Mouse (Mus musculus): Measurements from ENCODE around the gene Cfap73. TPM values are rescaled to one million over a fixed set of nuclear protein-coding genes. Genes with fewer than 3 reads are reported as not detected.

Cfap73 gene
- total and polyA plus RNA-seq, 3 experiments = 0.26 TPM; not detected in 2

GRCm38 (mm10) chr5:120603515-120603914 lies 30.5 kb downstream of the Cfap73 start:
- no peak for TF ChIP-seq CHD2 (IDR thresholded peaks at IDR 0.05; ENCODE audit: low read length)
- no peak for TF ChIP-seq USF1 (IDR thresholded peaks at IDR 0.05; ENCODE audit: low read depth, low read length)
- TF ChIP-seq ELF1 (IDR thresholded peaks at IDR 0.05; ENCODE audit: low read depth, low read length) = no peak
- TF ChIP-seq E2F4 (IDR thresholded peaks at IDR 0.05; ENCODE audit: insufficient replicate concordance, low read depth, low read length) = no peak
- TF ChIP-seq NRF1 (IDR thresholded peaks at IDR 0.05; ENCODE audit: low read depth, low read length) = no peak
- TF ChIP-seq MEF2A (IDR thresholded peaks at IDR 0.05; ENCODE audit: borderline replicate concordance, low read depth, low read length) = no peak
- TF ChIP-seq EP300 (IDR thresholded peaks at IDR 0.05; ENCODE audit: low read length) = no peak
- TF ChIP-seq MAX (IDR thresholded peaks at IDR 0.05; ENCODE audit: low read length) = no peak
- TF ChIP-seq NELFE (IDR thresholded peaks at IDR 0.05; ENCODE audit: low read depth, low read length) = no peak
- TF ChIP-seq JUND (conservative IDR thresholded peaks at IDR 0.05; ENCODE audit: low read depth, low read length) = no peak
- no peak for TF ChIP-seq ETS1 (conservative IDR thresholded peaks at IDR 0.05; ENCODE audit: low read depth, low read length)
- no peak for TF ChIP-seq MAZ (IDR thresholded peaks at IDR 0.05; ENCODE audit: low read depth, low read length)
- no peak for DNase-seq (ENCODE audit: extremely low read depth)
- H3K27ac ChIP-seq (ENCODE audit: insufficient read depth, low read depth) = no peak overlapping the region
- dilution Hi-C loops (cut with MboI; ENCODE audit: extremely low pct_ligation_motif_present, extremely low pct_unique_long_range_greater_than_20kb, low sequenced_read_pairs) = no loop called here
- peaks cover 3 to 10% of the 10 kb centered on the region in 2 experiments for H3K4me1 ChIP-seq (ENCODE audit: control insufficient read depth in 1 of 2, insufficient read depth in 2 of 2)
- H3K9me3 ChIP-seq (replicated peaks; ENCODE audit: low read length) = no peaks in the 10 kb centered on the region
- H3K4me2 ChIP-seq (ENCODE audit: insufficient read depth, low read depth, poor library complexity, severe bottlenecking) = no peak overlapping the region
- H3K79me2 ChIP-seq (replicated peaks; ENCODE audit: control insufficient read depth, extremely low read depth, insufficient read depth, poor library complexity, severe bottlenecking) = no peaks in the 10 kb centered on the region
- in situ Hi-C loops (cut with MboI; ENCODE audit: low pct_ligation_motif_present, low pct_unique_long_range_greater_than_20kb, low sequenced_read_pairs) = loop anchor here (25.0 kb wide), 2 partner anchors 341 to 466 kb away; no protein-coding TSS in a partner anchor
- H3K36me3 ChIP-seq (replicated peaks in 1 of 2; ENCODE audit: control insufficient read depth in 1 of 2, insufficient read depth in 1 of 2, low read length in 1 of 2) = peaks cover 0 to 17% of the 10 kb centered on the region in 2 experiments
- H3K27me3 ChIP-seq (replicated peaks) = peaks cover 2% of the 10 kb centered on the region
- H3K9ac ChIP-seq (ENCODE audit: insufficient read depth, low read depth) = no peak overlapping the region
- no peak overlapping the region for H3K4me3 ChIP-seq (replicated peaks in 1 of 3; ENCODE audit: low read depth in 2 of 3, low read length in 2 of 3, poor library complexity in 1 of 3)

- H3K4me1 ChIP-seq (ENCODE audit: control insufficient read depth in 1 of 2, insufficient read depth in 2 of 2) = peaks cover 3 to 10% of the 10 kb centered on the region in 2 experiments
- no peak overlapping the region for H3K9ac ChIP-seq (ENCODE audit: insufficient read depth, low read depth)
- H3K79me2 ChIP-seq (replicated peaks; ENCODE audit: control insufficient read depth, extremely low read depth, insufficient read depth, poor library complexity, severe bottlenecking) = no peaks in the 10 kb centered on the region
- peaks cover 0 to 12% of the 10 kb centered on the region in 2 experiments for H3K36me3 ChIP-seq (replicated peaks in 1 of 2; ENCODE audit: control insufficient read depth in 1 of 2, insufficient read depth in 1 of 2, low read length in 1 of 2)
- H3K4me2 ChIP-seq (ENCODE audit: insufficient read depth, low read depth, poor library complexity, severe bottlenecking) = no peak overlapping the region
- in situ Hi-C loops (cut with MboI; ENCODE audit: low pct_ligation_motif_present, low pct_unique_long_range_greater_than_20kb, low sequenced_read_pairs) = loop anchor here (25.0 kb wide), 2 partner anchors 340 to 465 kb away; no protein-coding TSS in a partner anchor
- H3K9me3 ChIP-seq (replicated peaks; ENCODE audit: low read length) = no peaks in the 10 kb centered on the region
- TF ChIP-seq TBP (conservative IDR thresholded peaks at IDR 0.05; ENCODE audit: low read depth, low read length) (no peak), ZC3H11A (IDR thresholded peaks at IDR 0.05; ENCODE audit: low read depth, low read length) (no peak), POLR2AphosphoS2 (IDR thresholded peaks at IDR 0.05; ENCODE audit: low read depth, low read length) (no peak), MAX (IDR thresholded peaks at IDR 0.05; ENCODE audit: low read length) (no peak), NELFE (IDR thresholded peaks at IDR 0.05; ENCODE audit: low read depth, low read length) (no peak), HCFC1 (IDR thresholded peaks at IDR 0.05; ENCODE audit: low read depth, low read length) (no peak)
- no peak overlapping the region for H3K4me3 ChIP-seq (replicated peaks in 1 of 3; ENCODE audit: low read depth in 2 of 3, low read length in 2 of 3, poor library complexity in 1 of 3)
- H3K27me3 ChIP-seq (replicated peaks) = peaks cover 6% of the 10 kb centered on the region
- DNase-seq (ENCODE audit: extremely low read depth) = no peak
- H3K27ac ChIP-seq (ENCODE audit: insufficient read depth, low read depth) = no peak overlapping the region
- dilution Hi-C loops (cut with MboI; ENCODE audit: extremely low pct_ligation_motif_present, extremely low pct_unique_long_range_greater_than_20kb, low sequenced_read_pairs) = no loop called here
Observed at GRCm38 (mm10) chr5:120602210-120602609, 31.8 kb downstream of the Cfap73 start.

Measured in CH12.LX (cell line).